Mouse (Mus musculus) ES-Bruce4 (cell line): ENCODE data around the gene Brd3.

Experiments
- CTCF ChIP-seq: IDR thresholded peaks from one replicate; pipeline ENCODE4 v1.8.1; 2011; ENCODE audit warnings: low read depth, low read length
- EP300 ChIP-seq: IDR thresholded peaks from 2 replicates; pipeline ENCODE4 v1.6.1; 2011; ENCODE audit warnings: low read depth, low read length; ENCODE audit not compliant: insufficient read depth
- POLR2A ChIP-seq: IDR thresholded peaks from one replicate; pipeline ENCODE4 v1.8.1; 2011; ENCODE audit warnings: low read length; ENCODE audit not compliant: insufficient read depth

DNA sequence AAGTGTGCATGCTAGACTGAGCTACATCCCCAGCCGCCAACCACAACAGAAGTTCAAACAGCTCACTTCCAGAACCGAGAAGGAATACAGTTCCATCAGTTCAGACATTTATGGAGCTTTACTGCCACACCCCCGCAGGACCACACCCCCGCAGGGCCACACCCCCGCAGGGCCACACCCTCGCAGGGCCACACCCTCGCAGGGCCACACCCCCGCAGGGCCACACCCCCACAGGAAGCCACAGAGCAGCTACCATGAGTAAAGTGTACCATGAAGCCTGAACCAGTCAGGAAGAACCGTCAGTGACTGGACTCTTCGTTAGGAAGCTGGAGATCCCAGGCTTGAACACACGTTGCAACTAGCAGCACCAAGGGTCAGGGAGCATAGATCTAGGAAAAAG, 69.2 kb downstream of the Brd3 start:
- TF ChIP-seq CTCF, result no peak
- no peak for TF ChIP-seq POLR2A
- no peak for TF ChIP-seq EP300
